Mouse (Mus musculus) lung, postnatal 0 days (tissue): Measurements from ENCODE around the gene Dnajb3.

ENCODE experiments used
- CTCF ChIP-seq: IDR thresholded peaks from 2 replicates; pipeline ENCODE4 v1.5.1; 2016; ENCODE audit warnings: antibody characterized with exemption, mild to moderate bottlenecking
- EP300 ChIP-seq: IDR thresholded peaks from 2 replicates; pipeline ENCODE4 v1.6.1; 2016; ENCODE audit warnings: antibody characterized with exemption, mild to moderate bottlenecking, control low read depth

DNA sequence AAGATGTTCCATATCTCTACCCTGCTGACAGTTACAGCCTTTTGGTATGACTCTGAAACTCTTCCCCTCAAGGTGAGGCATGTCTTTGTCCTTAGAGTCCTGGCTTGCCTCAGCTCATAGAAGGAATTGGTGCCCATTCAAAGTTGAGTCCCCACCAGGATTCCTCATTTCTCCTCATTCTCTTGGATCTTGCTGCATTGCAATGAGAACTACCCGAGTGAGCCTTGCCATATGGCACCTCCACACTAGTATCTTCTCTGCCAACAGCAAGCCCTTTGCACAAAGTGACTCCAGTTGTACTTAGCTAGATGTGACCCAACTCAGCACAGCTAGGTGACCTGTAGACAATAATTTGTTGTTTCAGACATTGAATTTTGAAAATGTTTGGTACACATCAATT is 18.0 kb upstream of the Dnajb3 start:
- TF ChIP-seq CTCF (no peak), EP300 (no peak)
